Mouse (Mus musculus) forelimb bud, embryonic 11.5 days (tissue): ENCODE data around the gene Mgll.

ENCODE experiments used
- DNase-seq: peaks from one replicate; pipeline ENCODE4 v3.0.0-alpha.2; 2012; ENCODE audit warnings: low read depth, low spot score

Gene Mgll

DNA sequence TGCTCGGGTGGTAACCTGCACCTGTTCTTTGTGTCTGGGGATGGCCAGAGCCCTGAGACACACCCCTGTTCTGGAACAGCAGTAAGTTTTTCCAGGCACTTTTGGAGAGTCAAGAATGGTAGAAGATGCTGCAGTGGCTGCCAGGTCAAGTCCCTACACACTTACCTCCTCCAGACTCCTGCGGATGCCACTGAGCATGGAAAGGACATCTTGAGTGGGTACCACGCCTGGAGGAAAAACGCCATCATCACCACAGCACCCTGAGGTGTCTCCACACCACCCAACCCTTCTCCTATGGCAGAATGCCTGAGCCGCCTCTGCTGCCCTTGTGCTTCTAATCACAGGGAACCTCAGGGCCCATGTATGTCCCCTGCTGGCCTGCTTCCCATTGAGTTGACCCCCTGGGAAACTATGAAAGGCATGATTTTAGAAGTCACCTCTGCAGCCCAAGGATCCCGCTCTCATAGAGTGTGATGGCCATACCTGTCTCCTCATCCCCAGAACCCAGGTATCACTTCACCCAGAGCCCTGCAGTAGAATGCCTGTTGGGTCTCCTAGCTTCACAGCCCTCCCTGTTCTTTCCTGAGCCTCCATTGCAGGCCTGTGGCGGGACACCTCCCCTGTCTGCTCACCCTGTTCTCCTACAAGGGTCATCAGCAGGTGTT, 120.8 kb downstream of the Mgll start:
- DNase-seq, result no peak

DNA sequence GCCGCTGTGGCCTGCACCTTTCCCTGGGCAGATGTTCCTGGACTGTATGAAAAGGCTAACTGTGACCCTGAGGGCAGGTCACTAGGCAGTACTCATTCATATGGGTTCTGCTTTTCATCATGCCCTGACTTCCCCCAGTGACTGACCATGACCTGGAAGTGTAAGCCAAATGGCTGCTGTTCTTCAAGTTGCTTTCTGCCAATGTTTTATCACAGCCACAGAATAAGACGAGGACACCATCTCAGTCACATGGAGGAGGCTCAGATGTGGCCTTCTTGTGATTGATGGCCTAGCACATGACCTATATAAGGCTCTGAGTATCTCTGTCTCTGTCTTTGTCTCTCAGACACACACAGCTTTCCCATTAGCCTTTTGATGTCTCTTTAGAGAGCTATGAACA, 123.4 kb downstream of the Mgll start:
- DNase-seq, result no peak

GRCm38 (mm10) chr6:88849270-88849669, 125.1 kb downstream of the Mgll start:
- DNase-seq, result no peak

DNA sequence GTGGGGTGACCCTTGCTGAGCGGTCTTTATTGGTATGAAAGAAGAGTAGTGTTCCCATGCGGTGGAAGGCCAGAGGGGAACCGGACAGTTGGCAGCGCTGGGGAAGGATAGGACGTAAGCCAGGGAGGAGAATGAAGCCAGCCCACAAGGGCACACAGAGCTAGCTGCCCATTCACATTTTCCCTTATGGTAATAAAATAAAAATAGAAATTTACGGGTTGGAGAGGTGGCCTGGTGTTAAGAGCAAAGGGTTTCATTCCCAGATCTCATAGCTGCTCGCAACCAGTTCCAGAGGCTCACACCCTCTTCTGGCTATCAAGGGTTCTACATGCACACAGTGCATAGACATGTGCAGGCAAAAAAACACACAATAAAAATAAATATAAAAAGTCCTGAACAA, 125.8 kb downstream of the Mgll start:
- no peak for DNase-seq

DNA sequence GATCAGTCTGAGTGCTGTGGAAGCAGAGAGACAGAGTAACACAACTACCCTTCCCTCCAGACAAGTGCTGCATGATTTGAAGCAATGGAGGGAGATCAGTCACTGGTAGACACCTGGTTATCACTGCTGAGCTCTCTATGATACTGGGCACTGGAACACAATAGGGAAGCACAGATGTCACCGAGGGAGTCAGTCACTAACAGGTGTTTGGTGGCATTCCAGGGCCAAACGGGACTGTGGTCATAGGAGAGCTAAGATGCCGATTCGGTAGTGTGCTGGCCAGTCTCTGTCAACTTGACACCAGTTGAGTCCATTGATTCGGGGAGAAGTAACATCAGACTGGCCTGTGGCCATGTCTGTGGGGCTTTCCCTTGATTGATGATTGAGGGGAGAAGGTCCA, 130.3 kb downstream of the Mgll start:
- DNase-seq, result no peak

DNA sequence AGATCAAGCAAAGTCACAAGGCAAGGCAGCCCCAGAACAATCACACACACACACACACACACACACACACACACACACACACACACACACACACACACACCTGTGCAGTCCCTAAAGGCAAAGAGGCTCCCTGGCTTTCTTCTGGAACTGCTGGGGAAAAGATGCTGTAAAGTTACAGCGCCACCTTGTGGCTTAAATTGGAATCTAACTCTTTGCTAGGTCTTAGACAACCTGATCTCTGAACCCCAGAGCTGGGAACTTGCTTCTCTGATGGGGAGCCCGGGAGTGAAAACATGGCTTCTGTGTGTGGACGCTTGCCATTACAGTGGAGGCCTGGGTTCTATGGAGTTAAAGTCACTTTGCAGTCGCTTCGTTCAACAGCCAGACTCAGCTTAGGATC, 131.4 kb downstream of the Mgll start:
- DNase-seq, result peak; percentile 86

DNA sequence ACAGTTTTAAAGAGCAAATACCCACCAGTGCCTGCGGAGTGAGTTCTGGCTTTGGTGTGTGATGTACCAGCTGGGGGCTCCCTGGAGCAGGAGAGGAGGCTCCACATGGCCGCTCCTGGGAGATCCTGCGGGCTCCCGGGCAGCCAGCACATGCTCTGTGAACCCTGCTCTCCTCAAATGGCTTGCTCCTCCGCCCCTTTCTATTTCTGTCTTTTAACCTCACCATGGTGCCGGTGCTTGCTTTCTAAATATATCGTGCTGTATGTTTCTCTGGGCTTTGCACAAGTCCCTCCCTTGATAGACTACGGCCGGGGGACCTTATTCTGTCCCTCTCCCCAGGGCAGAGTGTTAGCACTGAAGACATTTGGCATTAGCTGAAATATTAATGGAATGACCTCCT, 133.0 kb downstream of the Mgll start:
- DNase-seq, result no peak

DNA sequence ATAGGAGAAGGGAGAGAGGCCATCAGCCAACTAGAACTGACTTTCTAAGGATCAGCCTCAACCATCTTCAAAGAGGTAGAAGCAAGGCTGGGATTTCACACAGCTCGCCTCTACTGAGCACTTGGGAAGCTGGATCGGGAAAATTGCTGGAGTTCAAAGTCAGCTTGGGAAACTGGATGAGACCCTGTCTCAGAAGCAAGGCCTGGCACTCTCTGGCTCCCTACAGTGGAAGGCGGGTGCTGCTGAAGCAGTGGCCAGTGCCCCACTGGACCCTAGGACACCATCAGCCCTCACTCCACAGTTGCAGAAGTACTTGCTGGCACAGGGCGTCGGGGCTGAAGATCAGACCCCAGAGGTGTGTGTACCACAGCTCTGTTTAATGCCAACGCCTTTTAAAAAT, 133.6 kb downstream of the Mgll start:
- DNase-seq, result no peak

DNA sequence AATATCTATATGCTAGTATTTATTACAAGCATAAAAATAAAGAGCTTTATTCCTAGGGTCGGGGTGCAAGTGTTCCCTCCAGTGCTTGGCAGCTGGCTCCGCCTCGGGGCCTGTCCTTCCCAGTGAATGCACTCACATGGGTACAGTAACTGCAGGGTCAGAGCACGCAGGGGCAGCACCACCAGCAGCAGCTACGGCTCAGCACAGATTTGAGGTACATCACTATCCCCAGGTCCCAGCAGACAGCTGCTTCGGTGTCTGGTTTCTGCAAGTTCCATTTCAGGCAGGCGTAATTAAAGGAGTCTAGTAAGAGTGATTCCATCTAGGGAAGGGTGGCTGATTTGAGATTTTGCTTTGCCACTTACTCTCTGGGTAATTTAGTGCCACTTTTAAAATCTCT, 134.1 kb downstream of the Mgll start:
- no peak for DNase-seq

- peak; percentile 48 for DNase-seq
Observed at GRCm38 (mm10) chr6:88860914-88861313, 136.7 kb downstream of the Mgll start.

DNA sequence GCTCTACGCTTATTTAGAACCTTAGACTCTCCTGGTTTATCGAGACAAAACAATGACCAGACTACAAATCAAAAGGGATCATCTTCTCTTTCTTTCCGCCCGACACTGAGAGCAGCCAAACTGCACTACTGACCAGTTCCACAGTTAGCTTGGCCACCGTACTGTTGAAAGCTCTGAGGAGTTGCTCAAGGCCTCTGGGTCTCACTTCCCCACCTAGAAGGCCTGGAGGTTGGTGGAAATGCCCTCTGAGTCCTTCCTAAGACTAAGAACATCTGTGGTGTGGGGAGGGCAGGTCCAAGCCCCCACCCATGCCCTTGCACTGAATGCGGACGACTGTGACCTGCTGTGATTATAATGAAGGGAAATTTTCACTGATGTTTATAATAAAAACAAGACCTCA, 141.5 kb downstream of the Mgll start:
- DNase-seq, result no peak

GRCm38 (mm10) chr6:88869459-88869858, 145.2 kb downstream of the Mgll start:
- no peak for DNase-seq

GRCm38 (mm10) chr6:88870594-88870993, 146.4 kb downstream of the Mgll start:
- DNase-seq, result no peak

DNA sequence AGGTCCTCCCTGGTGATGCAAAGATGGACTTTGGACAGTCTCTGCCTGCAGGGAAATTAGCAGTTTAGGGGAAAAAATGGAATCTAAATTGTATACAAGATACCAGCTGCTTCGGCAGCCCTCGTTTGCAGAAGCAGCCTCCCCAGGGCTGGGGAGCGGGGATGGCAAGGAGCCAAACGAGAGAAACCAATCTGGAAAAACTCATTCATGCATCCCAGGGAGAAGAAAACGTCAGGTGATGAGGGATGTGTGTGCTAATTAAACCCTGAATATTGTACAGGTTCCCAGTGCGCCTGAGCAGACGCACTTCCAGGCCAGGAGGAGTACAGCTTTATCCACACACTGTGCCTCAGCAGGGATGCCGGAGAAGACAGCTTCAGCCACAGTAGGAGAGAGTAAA, 147.3 kb downstream of the Mgll start:
- DNase-seq, result no peak

- no peak for DNase-seq
Observed at GRCm38 (mm10) chr6:88872811-88873210, 148.6 kb downstream of the Mgll start.

DNA sequence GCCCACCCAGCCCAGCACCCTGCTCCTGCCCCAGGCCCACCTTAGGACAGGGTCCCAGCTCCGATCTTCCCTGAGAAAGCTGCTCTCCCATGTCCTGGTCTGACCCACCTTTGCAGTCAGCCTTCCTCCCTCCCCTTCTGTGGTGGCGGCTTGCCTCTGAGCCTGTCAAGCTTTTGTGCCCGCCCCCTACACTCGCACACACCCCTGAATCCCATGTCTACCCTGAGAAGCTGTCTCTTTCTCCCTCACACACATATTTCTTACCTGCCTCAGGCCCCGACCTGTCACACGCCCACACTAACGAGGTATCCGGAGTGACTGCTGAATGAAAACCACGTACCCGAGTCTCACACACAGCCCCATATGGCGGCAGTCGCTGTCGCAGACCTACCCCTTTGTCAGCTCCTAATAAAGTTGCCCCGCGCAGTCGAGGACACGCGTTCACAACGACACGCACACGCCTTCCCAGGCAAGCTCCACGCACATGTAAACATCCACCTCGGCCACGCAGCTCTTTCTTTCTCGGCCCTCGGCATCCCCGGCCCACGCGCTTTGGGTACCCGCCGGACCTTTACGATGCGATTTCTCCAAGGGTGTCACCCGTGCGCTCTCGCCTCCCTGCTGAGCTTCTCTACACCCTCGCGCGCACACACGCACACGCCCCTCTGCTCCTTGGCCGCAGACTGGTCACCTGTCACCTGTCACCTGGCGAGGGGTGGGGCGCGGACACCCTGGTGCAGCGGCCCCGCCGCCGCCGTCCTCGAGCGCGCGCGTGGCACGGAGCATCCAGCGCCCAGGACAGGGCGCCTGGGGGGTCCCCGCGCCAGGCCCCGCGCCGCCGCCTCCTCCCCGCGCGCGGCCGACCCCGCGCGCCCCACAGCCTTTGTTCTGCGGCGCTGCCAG, 150.0 kb downstream of the Mgll start:
- DNase-seq, result peak; percentile 21

GRCm38 (mm10) chr6:88874868-88875508, 150.8 kb downstream of the Mgll start, which contains the start of gene Podxl2:
Podxl2 (minus strand) TSS chr6:88875044.
- DNase-seq, result peak; percentile 74
